28 mouse cellular contexts compared by ENCODE assay signal in the genomic region with DNA sequence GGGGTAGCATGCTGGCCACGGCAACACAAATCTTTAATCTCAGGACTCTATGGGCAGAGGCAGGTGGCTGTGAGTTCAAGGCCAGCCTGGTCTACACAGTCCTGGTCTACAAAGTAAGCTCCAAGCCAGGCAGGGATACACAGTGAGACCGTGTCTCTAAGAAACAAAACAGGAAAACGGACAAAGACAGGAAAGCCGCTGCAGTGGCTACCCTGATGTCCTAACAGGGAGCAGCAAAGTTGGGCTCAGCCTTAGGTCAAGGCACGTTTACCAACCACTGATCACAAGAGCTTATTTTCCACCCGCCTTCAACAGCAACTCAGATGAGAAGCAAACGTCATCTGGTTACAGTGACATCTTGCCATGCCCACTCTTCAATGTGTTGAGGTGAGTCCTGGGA. TPM values are rescaled to one million over a fixed set of nuclear protein-coding genes. Genes with fewer than 3 reads are reported as not detected.
A peak's percentile ranks its signal among the peaks of the same experiment; 100 is the strongest.
DNase-seq lines count a peak whose midpoint lies in the region; ATAC-seq and TF ChIP-seq lines count a peak whose summit lies in the region.
"Had no signal": no experiment of that assay in that cellular context is flagged by ENCODE, and none has a peak within 500 bp of the region (broad histone marks: within the 10 kb centered on the region; RNA-seq: fewer than 3 reads in every experiment).

No protein-coding gene starts in this region.

- H3K4me2 ChIP-seq in heart, embryonic 15.5 days: no peak overlapping the region
- H3K4me2 ChIP-seq in heart, embryonic 11.5 days: no peak overlapping the region
- no peak overlapping the region for H3K4me2 ChIP-seq in lung, embryonic 14.5 days
- H3K4me2 ChIP-seq in kidney, embryonic 14.5 days (replicated peaks; ENCODE audit: low read depth, low read length): no peak overlapping the region
- H3K4me2 ChIP-seq: embryonic facial prominence, embryonic 13.5 days; forebrain, embryonic 15.5 days; hindbrain, embryonic 14.5 days; liver, embryonic 15.5 days; neural tube, embryonic 13.5 days; stomach, embryonic 15.5 days had no signal

- H3K4me3 ChIP-seq in gastrocnemius, adult 2 months: 0 out of 2 replicates have a peak overlapping the region, but pooled peaks have one; percentile 17
- no peak overlapping the region for H3K4me3 ChIP-seq in heart, embryonic 15.5 days
- no peak overlapping the region for H3K4me3 ChIP-seq in heart, embryonic 11.5 days (ENCODE audit: low read depth, low read length)
- no peak overlapping the region for H3K4me3 ChIP-seq in lung, embryonic 14.5 days (ENCODE audit: low read depth, low read length)
- H3K4me3 ChIP-seq in kidney, embryonic 14.5 days (ENCODE audit: low read length): no peak overlapping the region
- H3K4me3 ChIP-seq: embryonic facial prominence, embryonic 13.5 days; erythroblast, embryonic 14.5 days; forebrain, embryonic 15.5 days; left cerebral cortex, adult 2 months; liver, embryonic 15.5 days; megakaryocyte, embryonic 14.5 days; neural tube, embryonic 13.5 days; stomach, embryonic 15.5 days had no signal

- WGBS in heart, embryonic 15.5 days: 71% methylated on average over 7 of the region's 7 CpGs
- WGBS in heart, embryonic 11.5 days (ENCODE audit: insufficient replicate concordance): 71% methylated on average over 7 of the region's 7 CpGs
- WGBS in lung, embryonic 14.5 days: 82% methylated on average over 7 of the region's 7 CpGs
- 83% methylated on average over 7 of the region's 7 CpGs for WGBS in kidney, embryonic 14.5 days

- no peaks in the 10 kb centered on the region for H3K9me3 ChIP-seq in heart, embryonic 15.5 days (replicated peaks)
- no peaks in the 10 kb centered on the region for H3K9me3 ChIP-seq in heart, embryonic 11.5 days (replicated peaks; ENCODE audit: control insufficient read depth, low read length)
- H3K9me3 ChIP-seq in lung, embryonic 14.5 days (ENCODE audit: low read depth, low read length): no peaks in the 10 kb centered on the region
- H3K9me3 ChIP-seq in kidney, embryonic 14.5 days (ENCODE audit: control insufficient read depth, low read length): no peaks in the 10 kb centered on the region
- H3K9me3 ChIP-seq: embryonic facial prominence, embryonic 13.5 days; forebrain, embryonic 15.5 days; liver, embryonic 15.5 days; megakaryocyte, embryonic 14.5 days; neural tube, embryonic 13.5 days; stomach, embryonic 15.5 days had no signal

- H3K27ac ChIP-seq in gastrocnemius, adult 2 months: peak overlapping the region; percentile 81
- H3K27ac ChIP-seq in heart, embryonic 15.5 days: peak overlapping the region; percentile 21; the same call in 1 of the 2 replicates
- H3K27ac ChIP-seq in heart, embryonic 11.5 days (ENCODE audit: low read depth, low read length): no peak overlapping the region
- H3K27ac ChIP-seq in lung, embryonic 14.5 days (ENCODE audit: low read depth): no peak overlapping the region
- no peak overlapping the region for H3K27ac ChIP-seq in kidney, embryonic 14.5 days (ENCODE audit: low read depth, low read length)
- H3K27ac ChIP-seq: embryonic facial prominence, embryonic 13.5 days; forebrain, embryonic 15.5 days; hindbrain, embryonic 14.5 days; left cerebral cortex, adult 2 months; liver, embryonic 15.5 days; neural tube, embryonic 13.5 days; stomach, embryonic 15.5 days had no signal

- no peaks in the 10 kb centered on the region for H3K4me1 ChIP-seq in heart, embryonic 15.5 days (replicated peaks)
- no peaks in the 10 kb centered on the region for H3K4me1 ChIP-seq in heart, embryonic 11.5 days (ENCODE audit: control insufficient read depth, insufficient read depth, low read length)
- no peaks in the 10 kb centered on the region for H3K4me1 ChIP-seq in lung, embryonic 14.5 days (ENCODE audit: insufficient read depth)
- no peaks in the 10 kb centered on the region; the same call in 1 of the 2 replicates for H3K4me1 ChIP-seq in kidney, embryonic 14.5 days (ENCODE audit: control insufficient read depth, insufficient read depth, low read length)
- H3K4me1 ChIP-seq: embryonic facial prominence, embryonic 13.5 days; liver, embryonic 15.5 days; megakaryocyte, embryonic 14.5 days; neural tube, embryonic 13.5 days; stomach, embryonic 15.5 days had no signal

- no peak for TF ChIP-seq CTCF in gastrocnemius, adult 2 months (IDR thresholded peaks at IDR 0.05)
- no peak for TF ChIP-seq CTCF in lung, embryonic 14.5 days (IDR thresholded peaks at IDR 0.05; ENCODE audit: low read depth)

- ATAC-seq in heart, embryonic 15.5 days (replicated peaks; ENCODE audit: insufficient number of reproducible peaks, insufficient read depth, low FRiP score, low read depth): no peak; the same call in 1 of the 2 replicates
- ATAC-seq in heart, embryonic 11.5 days (replicated peaks; ENCODE audit: insufficient number of reproducible peaks, low FRiP score, low TSS enrichment): no peak
- ATAC-seq in lung, embryonic 14.5 days (ENCODE audit: insufficient read depth): no peak
- ATAC-seq in kidney, embryonic 14.5 days (ENCODE audit: low FRiP score, low TSS enrichment): no peak
- ATAC-seq: activated CD4-positive, CD25-positive, alpha-beta regulatory T cell, adult 4 months; forebrain, embryonic 15.5 days had no signal

- peaks cover 17% of the 10 kb centered on the region; the same call in 1 of the 2 replicates for H3K36me3 ChIP-seq in heart, embryonic 15.5 days
- H3K36me3 ChIP-seq in heart, embryonic 11.5 days (ENCODE audit: control insufficient read depth, insufficient read depth, low read length): peaks cover 9% of the 10 kb centered on the region; the same call in 1 of the 2 replicates
- peaks cover 42% of the 10 kb centered on the region; the same call in 1 of the 2 replicates for H3K36me3 ChIP-seq in lung, embryonic 14.5 days (ENCODE audit: insufficient read depth)
- H3K36me3 ChIP-seq in kidney, embryonic 14.5 days (ENCODE audit: control insufficient read depth, insufficient read depth, low read length): peaks cover 23% of the 10 kb centered on the region

- no peak for DNase-seq in gastrocnemius, adult 2 months
- DNase-seq in gastrocnemius, postnatal 10 days: no peak
- peak; percentile 10 for DNase-seq in lung, embryonic 14.5 days
- DNase-seq in lung, postnatal 25 days (ENCODE audit: low spot score): peak; percentile 53
- no peak for DNase-seq in neural tube, embryonic 10.5 days (ENCODE audit: extremely low spot score, low spot score)
- DNase-seq: adrenal gland, adult 8-10 months; cerebellum, adult 2 months; cerebellum, postnatal 25 days; embryo, embryonic 11 days; gastrocnemius, postnatal 25 days; kidney, adult 2 months; kidney, postnatal 10 days; midbrain, embryonic 14.5 days; thymus, adult 18-20 months; thymus, postnatal 36 days had no signal

- H3K27me3 ChIP-seq in heart, embryonic 15.5 days: no peaks in the 10 kb centered on the region
- peaks cover 3% of the 10 kb centered on the region; the same call in 1 of the 2 replicates for H3K27me3 ChIP-seq in heart, embryonic 11.5 days (ENCODE audit: control insufficient read depth, insufficient read depth, low read length)
- H3K27me3 ChIP-seq in lung, embryonic 14.5 days (ENCODE audit: insufficient read depth, low read length): no peaks in the 10 kb centered on the region
- no peaks in the 10 kb centered on the region for H3K27me3 ChIP-seq in kidney, embryonic 14.5 days (ENCODE audit: control insufficient read depth, insufficient read depth, low read length)
- H3K27me3 ChIP-seq: embryonic facial prominence, embryonic 13.5 days; forebrain, embryonic 15.5 days; liver, embryonic 15.5 days; megakaryocyte, embryonic 14.5 days; neural tube, embryonic 13.5 days; stomach, embryonic 15.5 days had no signal

- H3K9ac ChIP-seq in heart, embryonic 15.5 days: no peak overlapping the region
- no peak overlapping the region for H3K9ac ChIP-seq in heart, embryonic 11.5 days (ENCODE audit: low read depth, low read length)
- H3K9ac ChIP-seq in lung, embryonic 14.5 days: no peak overlapping the region
- no peak overlapping the region for H3K9ac ChIP-seq in kidney, embryonic 14.5 days (ENCODE audit: low read depth, low read length)
- H3K9ac ChIP-seq: embryonic facial prominence, embryonic 13.5 days; forebrain, embryonic 15.5 days; hindbrain, embryonic 14.5 days; liver, embryonic 15.5 days; neural tube, embryonic 13.5 days; stomach, embryonic 15.5 days had no signal

- intact Hi-C loops in gastrocnemius, adult 2 months (cut with DNase I): no loop called here

RNA-seq across cellular contexts. Expression of gene Wdr59, which starts 25.6 kb away (rescaled TPM):
- 1 to 10 TPM; 7.9 to 8.2 TPM for total RNA-seq in gastrocnemius, adult 2 months (2021)
- 10 to 100 TPM in 1 of 2 experiments, 1 to 10 TPM in 1; 9.7 to 11.5 TPM for total RNA-seq in gastrocnemius, postnatal 10 days (2021)
- polyA plus RNA-seq in heart, embryonic 15.5 days (2015; fragmentation: Nextera tagmentation; extraction: Ambion mirVana): 3.4 and 4.4 TPM in 2 replicates
- polyA plus RNA-seq in heart, embryonic 11.5 days (2014; fragmentation: Nextera tagmentation; extraction: Ambion mirVana): 2.5 and 4.2 TPM in 2 replicates
- polyA plus RNA-seq in lung, embryonic 14.5 days (2014; fragmentation: Nextera tagmentation; extraction: Ambion mirVana): 4.4 TPM in 2 replicates
- 4.8 and 6.2 TPM in 2 replicates for polyA plus RNA-seq in kidney, embryonic 14.5 days (2014; fragmentation: Nextera tagmentation; extraction: Ambion mirVana)

RNA-seq across cellular contexts. Expression of gene Znrf1, which starts 39.6 kb away (rescaled TPM):
- 10 to 100 TPM; 58.6 to 69.8 TPM for total RNA-seq in gastrocnemius, adult 2 months (2021)
- 10 to 100 TPM; 58.7 to 68.7 TPM for total RNA-seq in gastrocnemius, postnatal 10 days (2021)
- 21.9 and 31.0 TPM in 2 replicates for polyA plus RNA-seq in heart, embryonic 15.5 days (2015; fragmentation: Nextera tagmentation; extraction: Ambion mirVana)
- 23.1 and 23.7 TPM in 2 replicates for polyA plus RNA-seq in heart, embryonic 11.5 days (2014; fragmentation: Nextera tagmentation; extraction: Ambion mirVana)
- polyA plus RNA-seq in lung, embryonic 14.5 days (2014; fragmentation: Nextera tagmentation; extraction: Ambion mirVana): 39.4 and 51.6 TPM in 2 replicates
- polyA plus RNA-seq in kidney, embryonic 14.5 days (2014; fragmentation: Nextera tagmentation; extraction: Ambion mirVana): 28.1 and 37.4 TPM in 2 replicates

Comparison
In these comparisons a context has a peak if more than half of its experiments do, and no peak if none do; other contexts are left out.
1. H3K27ac ChIP-seq: peak in gastrocnemius, adult 2 months (single experiment) and heart, embryonic 15.5 days (single experiment); none in heart, embryonic 11.5 days (single experiment), lung, embryonic 14.5 days (single experiment) and kidney, embryonic 14.5 days (single experiment).
2. DNase-seq: peak in lung, embryonic 14.5 days (single experiment) and lung, postnatal 25 days (single experiment); none in gastrocnemius, adult 2 months (single experiment), gastrocnemius, postnatal 10 days (single experiment) and neural tube, embryonic 10.5 days (single experiment).